Mouse (Mus musculus): ENCODE measurements at regions not wholly inside any gene's neighbourhood (a gene's known extent, or its start where the extent isn't known, plus 50 kb on each side); places are given as distances from the start of the nearest gene placed in this dataset.

DNA sequence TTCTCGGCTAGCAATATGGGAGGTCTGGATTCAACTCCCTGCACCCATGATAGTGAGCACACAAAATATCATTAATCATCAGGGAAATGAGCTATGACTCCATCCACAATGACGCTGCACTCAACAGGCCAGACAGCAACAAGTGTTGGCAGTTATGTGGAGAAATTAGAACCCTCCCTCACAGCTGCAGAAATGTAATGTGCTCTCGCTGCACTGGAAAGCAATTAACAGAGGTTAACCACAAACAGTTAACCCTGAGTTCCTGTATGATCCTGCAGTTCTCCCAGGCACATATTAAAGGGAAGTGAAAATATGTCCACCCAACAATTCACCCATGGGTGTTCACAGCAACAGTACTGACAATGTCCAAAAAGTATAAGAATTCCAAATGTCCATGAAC lies 54.0 kb upstream of the Jade2 start:
- ATAC-seq (ENCODE audit: insufficient read depth), result no peak
- H3K4me2 ChIP-seq, result no peak overlapping the region
- no peaks in the 10 kb centered on the region for H3K9me3 ChIP-seq (ENCODE audit: low read depth, low read length)
- 45% methylated on average over 3 of the region's 3 CpGs for WGBS
- TF ChIP-seq CTCF (IDR thresholded peaks at IDR 0.05; ENCODE audit: low read depth), result no peak
- peaks cover 4% of the 10 kb centered on the region for H3K4me1 ChIP-seq (ENCODE audit: insufficient read depth)
- no peak overlapping the region for H3K9ac ChIP-seq
- no peak overlapping the region for H3K4me3 ChIP-seq (ENCODE audit: low read depth, low read length)
- no peaks in the 10 kb centered on the region for H3K36me3 ChIP-seq (ENCODE audit: insufficient read depth)
- DNase-seq, result no peak
- H3K27ac ChIP-seq (ENCODE audit: low read depth), result no peak overlapping the region
- H3K27me3 ChIP-seq (ENCODE audit: insufficient read depth, low read length), result no peaks in the 10 kb centered on the region

DNA sequence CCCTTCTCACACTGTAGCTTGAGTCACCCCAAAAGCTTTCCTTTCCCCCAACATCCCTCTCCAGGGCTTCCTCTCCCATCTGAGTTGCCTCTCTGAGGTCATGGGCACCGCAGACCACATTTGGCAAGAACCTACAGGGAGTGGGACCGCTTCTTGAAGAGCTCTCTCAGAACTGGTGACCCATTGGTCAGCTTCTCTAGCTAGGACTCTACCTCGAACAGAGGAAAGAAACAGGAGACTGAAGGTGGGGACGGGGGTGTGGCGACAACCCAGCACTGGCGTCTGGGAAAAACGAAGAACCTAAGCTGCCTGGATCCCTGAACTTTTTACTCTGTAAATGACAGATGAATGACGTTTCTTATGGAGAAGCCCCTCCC lies 51.8 kb upstream of the Cdkn2aipnl start:
- Histone ChIP-seq H3K9ac (peak overlapping the region; percentile 7), H3K4me1 (ENCODE audit: insufficient read depth) (peaks cover 21% of the 10 kb centered on the region), H3K4me3 (ENCODE audit: low read depth, low read length) (peak overlapping the region; percentile 35; the same call in 1 of the 2 replicates), H3K36me3 (ENCODE audit: insufficient read depth) (no peaks in the 10 kb centered on the region), H3K4me2 (peak overlapping the region; percentile 85), H3K27me3 (ENCODE audit: insufficient read depth, low read length) (no peaks in the 10 kb centered on the region), H3K9me3 (ENCODE audit: low read depth, low read length) (no peaks in the 10 kb centered on the region), H3K27ac (ENCODE audit: low read depth) (peak overlapping the region; percentile 96)
- no peak for TF ChIP-seq CTCF (IDR thresholded peaks at IDR 0.05; ENCODE audit: low read depth)
- 11% methylated on average over 8 of the region's 8 CpGs for WGBS
- no peak for DNase-seq
- no peak; the same call in 1 of the 2 replicates for ATAC-seq (ENCODE audit: insufficient read depth)

DNA sequence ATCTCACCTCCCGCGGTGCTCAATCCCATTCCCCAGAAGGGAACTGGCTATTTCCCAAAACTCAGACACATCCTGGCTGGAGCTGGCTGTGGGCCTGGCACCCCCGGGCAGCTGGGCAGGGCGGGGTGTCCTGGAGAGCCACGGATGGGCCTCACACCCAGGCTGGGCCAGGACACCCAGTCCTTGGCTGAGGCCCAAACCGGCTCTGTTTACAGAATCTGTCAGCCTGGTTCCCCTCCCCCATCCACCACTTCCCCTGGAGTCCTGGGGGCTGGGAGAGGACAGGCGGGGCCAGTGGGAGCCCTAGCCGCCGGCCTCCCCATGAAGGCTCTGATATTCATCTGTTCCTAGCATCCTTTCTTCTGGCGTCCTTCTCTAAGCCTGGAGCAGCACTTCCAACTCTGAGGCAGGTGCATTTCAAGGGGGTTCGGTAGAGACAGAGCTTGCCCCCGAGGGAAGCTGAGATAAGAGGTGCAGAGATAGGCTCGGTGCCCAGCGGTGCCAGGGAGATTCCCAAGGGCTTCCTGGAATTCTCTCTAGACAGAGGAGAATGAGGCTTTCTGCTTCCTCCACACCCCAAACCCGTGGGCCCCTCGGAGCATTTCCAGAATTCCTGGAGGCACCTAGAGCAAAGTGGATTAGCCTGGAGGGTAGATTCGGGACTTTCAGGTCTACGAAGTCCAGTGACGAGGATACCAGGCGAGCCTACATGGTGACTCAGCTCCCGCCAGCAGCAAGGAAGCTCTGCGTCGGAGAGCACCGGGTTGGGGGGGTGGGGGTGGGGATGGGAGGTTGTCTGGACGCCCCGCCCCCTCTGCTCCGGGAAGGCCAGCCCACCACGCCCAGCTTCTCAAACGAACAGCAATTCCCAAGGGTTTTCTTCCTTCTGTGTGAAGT lies 51.2 kb upstream of the Cdkn2aipnl start:
- peak; percentile 91 for ATAC-seq (ENCODE audit: insufficient read depth)

More for the DNA sequence above, 51.2 kb upstream of the Cdkn2aipnl start:
- Histone ChIP-seq H3K27ac (ENCODE audit: low read depth) (peak overlapping the region; percentile 96), H3K4me1 (ENCODE audit: insufficient read depth) (peaks cover 21% of the 10 kb centered on the region), H3K27me3 (ENCODE audit: insufficient read depth, low read length) (no peaks in the 10 kb centered on the region), H3K9ac (peak overlapping the region; percentile 7), H3K4me3 (ENCODE audit: low read depth, low read length) (peak overlapping the region; percentile 35), H3K4me2 (peak overlapping the region; percentile 85), H3K36me3 (ENCODE audit: insufficient read depth) (no peaks in the 10 kb centered on the region), H3K9me3 (ENCODE audit: low read depth, low read length) (no peaks in the 10 kb centered on the region)
- WGBS, result under 1% methylated on average over 29 of the region's 29 CpGs
- DNase-seq, result peak; percentile 96
- TF ChIP-seq CTCF (IDR thresholded peaks at IDR 0.05; ENCODE audit: low read depth), result no peak

All from lung, embryonic 14.5 days (tissue).